Mouse (Mus musculus): ENCODE measurements around the gene Krtap9-5.

GRCm38 (mm10) chr11:99986180-99986647 lies 37.9 kb downstream of the Krtap9-5 start, which contains the start of gene Krtap16-1:
- TF ChIP-seq CTCF (IDR thresholded peaks at IDR 0.05; ENCODE audit: low read depth) (no peak), EP300 (IDR thresholded peaks at IDR 0.05; ENCODE audit: low read depth) (no peak)

All from heart, postnatal 0 days (tissue).